Mouse (Mus musculus): ENCODE measurements around the gene Mov10. TPM values are rescaled to one million over a fixed set of nuclear protein-coding genes. Genes with fewer than 3 reads are reported as not detected.
"Not testable (repeated sequence)": the region's sequence is repeated elsewhere in the genome, so short reads cannot be mapped to it uniquely, and the experiment has no call there.

Gene Mov10
- polyA plus RNA-seq, 1 experiment from 2014 or later: 68.6 TPM

DNA sequence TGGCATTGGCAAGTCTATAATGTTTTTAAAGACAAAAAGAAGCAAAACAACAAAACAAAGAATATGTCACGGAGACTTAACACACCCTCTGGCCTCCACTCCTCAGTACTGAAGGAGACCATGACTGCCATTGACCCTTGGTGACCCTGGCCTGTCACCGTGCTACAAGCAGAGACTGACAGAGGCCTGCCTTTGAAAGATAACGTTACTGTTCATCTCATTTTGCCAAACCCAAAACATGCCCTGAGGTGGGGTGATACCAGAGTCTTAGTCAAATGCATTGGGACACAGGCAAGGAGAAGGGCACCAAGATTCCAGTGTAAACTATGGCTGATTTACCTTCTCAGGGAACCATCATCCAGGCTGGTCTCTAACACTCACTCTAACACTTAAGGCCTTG lies 49.2 kb downstream of the Mov10 start:
- no peaks in the 10 kb centered on the region for H3K9me3 ChIP-seq (ENCODE audit: control insufficient read depth, low read depth, low read length)
- no peak overlapping the region for H3K4me3 ChIP-seq (ENCODE audit: low read depth, low read length)
- no peak overlapping the region for H3K4me2 ChIP-seq (replicated peaks; ENCODE audit: low read depth, low read length)
- H3K36me3 ChIP-seq (ENCODE audit: control insufficient read depth, insufficient read depth, low read length): no peaks in the 10 kb centered on the region
- no peak overlapping the region for H3K9ac ChIP-seq (replicated peaks; ENCODE audit: low read depth, low read length)
- H3K4me1 ChIP-seq (ENCODE audit: control insufficient read depth, insufficient read depth, low read length): no peaks in the 10 kb centered on the region
- H3K27ac ChIP-seq (ENCODE audit: low read length): no peak overlapping the region
- ATAC-seq (ENCODE audit: insufficient number of reproducible peaks, insufficient read depth, low FRiP score, low read depth): no peak
- H3K27me3 ChIP-seq (ENCODE audit: control insufficient read depth, insufficient read depth, low read length): no peaks in the 10 kb centered on the region
- WGBS: 60% methylated on average over 3 of the region's 3 CpGs

DNA sequence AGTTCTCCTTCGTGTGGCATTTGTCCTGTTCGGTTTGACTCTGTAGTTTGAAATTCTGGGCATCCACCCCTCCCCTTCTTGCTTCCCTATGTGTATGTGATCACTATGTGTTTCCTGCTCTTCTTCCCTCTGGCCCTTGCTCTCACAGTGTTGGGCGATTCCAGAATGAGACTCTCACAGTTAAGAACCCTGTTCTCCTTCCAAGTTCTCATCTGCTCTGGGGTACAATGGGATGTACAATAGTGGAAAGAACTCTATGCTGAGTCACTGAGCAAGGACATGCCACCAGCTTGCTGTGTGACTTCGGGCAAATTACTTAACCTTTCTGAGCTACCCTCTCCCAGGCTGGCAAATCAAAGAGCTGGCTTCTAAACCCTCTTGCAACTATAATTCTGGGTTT lies 50.6 kb downstream of the Mov10 start:
- Histone ChIP-seq H3K9ac (replicated peaks; ENCODE audit: low read depth, low read length) (no peak overlapping the region), H3K4me2 (replicated peaks; ENCODE audit: low read depth, low read length) (no peak overlapping the region), H3K36me3 (ENCODE audit: control insufficient read depth, insufficient read depth, low read length) (no peaks in the 10 kb centered on the region), H3K4me3 (ENCODE audit: low read depth, low read length) (no peak overlapping the region), H3K4me1 (ENCODE audit: control insufficient read depth, insufficient read depth, low read length) (no peaks in the 10 kb centered on the region), H3K9me3 (ENCODE audit: control insufficient read depth, low read depth, low read length) (no peaks in the 10 kb centered on the region), H3K27ac (ENCODE audit: low read length) (no peak overlapping the region), H3K27me3 (ENCODE audit: control insufficient read depth, insufficient read depth, low read length) (no peaks in the 10 kb centered on the region)
- no peak for ATAC-seq (ENCODE audit: insufficient number of reproducible peaks, insufficient read depth, low FRiP score, low read depth)
- 72% methylated on average over 4 of the region's 4 CpGs for WGBS

DNA sequence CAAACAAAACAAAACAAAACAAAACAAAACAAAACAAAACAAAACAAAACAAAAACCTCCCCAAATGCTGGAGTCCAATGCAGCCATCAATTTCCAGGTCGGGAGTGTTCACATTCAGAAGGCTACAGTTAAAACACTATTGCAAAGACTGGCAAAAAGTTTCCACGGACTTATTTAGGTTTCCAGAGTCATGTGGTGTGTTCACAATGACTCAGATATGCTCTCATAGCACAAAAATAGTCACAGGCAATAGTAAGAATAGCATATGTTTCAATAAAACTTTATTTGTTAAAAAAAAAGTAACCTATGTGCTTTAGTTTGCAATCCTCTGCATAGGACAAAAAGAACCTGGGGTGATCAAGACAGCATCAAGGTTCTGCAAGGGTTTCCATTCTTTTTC lies 51.2 kb downstream of the Mov10 start:
- WGBS: 61% methylated on average over 2 of the region's 2 CpGs
- ATAC-seq (ENCODE audit: insufficient number of reproducible peaks, insufficient read depth, low FRiP score, low read depth): no peak
- no peaks in the 10 kb centered on the region for H3K27me3 ChIP-seq (ENCODE audit: control insufficient read depth, insufficient read depth, low read length)
- no peak overlapping the region for H3K4me2 ChIP-seq (replicated peaks; ENCODE audit: low read depth, low read length)
- no peaks in the 10 kb centered on the region for H3K36me3 ChIP-seq (ENCODE audit: control insufficient read depth, insufficient read depth, low read length)
- H3K9me3 ChIP-seq (ENCODE audit: control insufficient read depth, low read depth, low read length): no peaks in the 10 kb centered on the region
- no peaks in the 10 kb centered on the region for H3K4me1 ChIP-seq (ENCODE audit: control insufficient read depth, insufficient read depth, low read length)
- H3K9ac ChIP-seq (replicated peaks; ENCODE audit: low read depth, low read length): no peak overlapping the region
- no peak overlapping the region for H3K27ac ChIP-seq (ENCODE audit: low read length)
- H3K4me3 ChIP-seq (ENCODE audit: low read depth, low read length): no peak overlapping the region

DNA sequence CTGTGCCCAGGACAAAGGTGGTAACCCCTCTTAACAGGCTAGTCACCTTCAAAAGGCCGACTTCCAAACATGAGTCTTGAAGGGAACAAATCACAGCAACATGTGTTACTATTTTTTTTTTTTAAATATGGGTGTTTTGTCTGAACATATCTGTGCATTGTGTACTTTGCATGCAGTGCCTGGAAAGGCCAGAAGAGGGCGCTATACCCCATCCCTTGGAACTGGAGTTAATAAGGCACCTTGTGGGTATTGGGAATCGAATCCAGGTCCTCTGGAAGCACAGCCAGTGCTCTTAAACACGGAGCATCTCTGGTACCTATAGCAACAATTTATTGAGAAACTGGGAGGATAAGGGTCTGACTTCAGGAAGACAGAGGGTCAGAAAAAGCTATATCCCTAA lies 53.3 kb downstream of the Mov10 start:
- Histone ChIP-seq H3K4me2 (replicated peaks; ENCODE audit: low read depth, low read length) (no peak overlapping the region), H3K27ac (ENCODE audit: low read length) (no peak overlapping the region), H3K4me3 (ENCODE audit: low read depth, low read length) (no peak overlapping the region), H3K9ac (replicated peaks; ENCODE audit: low read depth, low read length) (no peak overlapping the region), H3K4me1 (ENCODE audit: control insufficient read depth, insufficient read depth, low read length) (no peaks in the 10 kb centered on the region), H3K36me3 (ENCODE audit: control insufficient read depth, insufficient read depth, low read length) (no peaks in the 10 kb centered on the region), H3K27me3 (ENCODE audit: control insufficient read depth, insufficient read depth, low read length) (no peaks in the 10 kb centered on the region), H3K9me3 (ENCODE audit: control insufficient read depth, low read depth, low read length) (no peaks in the 10 kb centered on the region)
- WGBS: 27% methylated on average over 4 of the region's 4 CpGs
- no peak for ATAC-seq (ENCODE audit: insufficient number of reproducible peaks, insufficient read depth, low FRiP score, low read depth)

DNA sequence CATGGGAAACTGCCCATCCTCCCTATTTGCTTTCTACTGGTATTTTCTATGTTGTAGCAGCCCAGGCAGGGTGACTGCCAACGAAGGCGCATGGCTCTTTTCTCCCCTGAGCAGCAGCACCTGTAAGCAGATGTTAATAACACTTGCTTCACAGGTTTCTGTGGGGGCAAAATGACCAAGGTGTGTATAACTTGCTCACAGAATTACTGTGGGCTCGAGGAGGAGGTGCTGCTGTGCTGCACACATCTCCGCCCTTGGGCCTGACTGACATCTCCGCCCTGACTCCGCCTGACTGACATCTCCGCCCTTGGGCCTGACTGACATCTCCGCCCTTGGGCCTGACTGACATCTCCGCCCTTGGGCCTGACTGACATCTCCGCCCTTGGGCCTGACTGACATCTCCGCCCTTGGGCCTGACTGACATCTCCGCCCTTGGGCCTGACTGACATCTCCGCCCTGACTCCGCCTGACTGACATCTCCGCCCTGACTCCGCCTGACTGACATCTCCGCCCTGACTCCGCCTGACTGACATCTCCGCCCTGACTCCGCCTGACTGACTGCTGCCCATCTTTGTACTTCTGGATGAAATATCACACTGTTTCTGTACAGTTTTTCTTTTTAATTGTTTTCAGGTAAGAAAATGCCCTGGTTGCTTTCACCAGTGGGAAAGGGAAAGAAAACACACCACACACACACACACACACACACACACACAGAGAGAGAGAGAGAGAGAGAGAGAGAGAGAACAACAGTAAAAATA lies 56.1 kb downstream of the Mov10 start:
- H3K4me1 ChIP-seq (ENCODE audit: control insufficient read depth, insufficient read depth, low read length); H3K27me3 ChIP-seq (ENCODE audit: control insufficient read depth, insufficient read depth, low read length); H3K9me3 ChIP-seq (ENCODE audit: control insufficient read depth, low read depth, low read length); H3K9ac ChIP-seq (replicated peaks; ENCODE audit: low read depth, low read length); ATAC-seq (ENCODE audit: insufficient number of reproducible peaks, insufficient read depth, low FRiP score, low read depth); H3K4me3 ChIP-seq (ENCODE audit: low read depth, low read length); H3K27ac ChIP-seq (ENCODE audit: low read length); H3K36me3 ChIP-seq (ENCODE audit: control insufficient read depth, insufficient read depth, low read length); H3K4me2 ChIP-seq (replicated peaks; ENCODE audit: low read depth, low read length): not testable (repeated sequence)
- WGBS: 35% methylated on average over 19 of the region's 20 CpGs

DNA sequence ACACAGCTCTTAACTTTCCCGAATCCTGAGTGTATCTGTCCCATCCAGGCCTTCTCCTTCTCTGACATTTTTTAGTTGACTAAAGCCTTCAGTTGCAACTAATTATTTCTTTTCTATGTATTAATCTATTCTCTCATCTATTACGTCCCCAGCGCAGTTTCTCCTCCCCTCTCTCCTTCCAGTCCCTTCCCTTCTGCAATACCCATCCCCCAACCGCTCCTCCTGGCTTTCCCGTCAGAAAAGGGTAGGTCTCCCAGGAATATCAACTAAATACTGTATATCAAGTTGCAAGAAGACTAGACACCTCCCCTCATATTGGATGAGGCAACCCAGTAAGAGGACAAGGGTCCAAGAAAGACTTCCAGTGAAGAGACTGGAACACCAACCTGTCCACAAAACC lies 59.5 kb downstream of the Mov10 start:
- H3K9me3 ChIP-seq (ENCODE audit: control insufficient read depth, low read depth, low read length): no peaks in the 10 kb centered on the region
- H3K4me1 ChIP-seq (ENCODE audit: control insufficient read depth, insufficient read depth, low read length): no peaks in the 10 kb centered on the region
- peak overlapping the region; percentile 65 for H3K4me2 ChIP-seq (replicated peaks; ENCODE audit: low read depth, low read length)
- H3K27ac ChIP-seq (ENCODE audit: low read length): no peak overlapping the region
- H3K4me3 ChIP-seq (ENCODE audit: low read depth, low read length): peak overlapping the region; percentile 29
- no peak for ATAC-seq (ENCODE audit: insufficient number of reproducible peaks, insufficient read depth, low FRiP score, low read depth)
- peak overlapping the region; percentile 33; the same call in 1 of the 2 replicates for H3K9ac ChIP-seq (replicated peaks; ENCODE audit: low read depth, low read length)
- 19% methylated on average over 5 of the region's 5 CpGs for WGBS
- H3K27me3 ChIP-seq (ENCODE audit: control insufficient read depth, insufficient read depth, low read length): no peaks in the 10 kb centered on the region
- H3K36me3 ChIP-seq (ENCODE audit: control insufficient read depth, insufficient read depth, low read length): no peaks in the 10 kb centered on the region

DNA sequence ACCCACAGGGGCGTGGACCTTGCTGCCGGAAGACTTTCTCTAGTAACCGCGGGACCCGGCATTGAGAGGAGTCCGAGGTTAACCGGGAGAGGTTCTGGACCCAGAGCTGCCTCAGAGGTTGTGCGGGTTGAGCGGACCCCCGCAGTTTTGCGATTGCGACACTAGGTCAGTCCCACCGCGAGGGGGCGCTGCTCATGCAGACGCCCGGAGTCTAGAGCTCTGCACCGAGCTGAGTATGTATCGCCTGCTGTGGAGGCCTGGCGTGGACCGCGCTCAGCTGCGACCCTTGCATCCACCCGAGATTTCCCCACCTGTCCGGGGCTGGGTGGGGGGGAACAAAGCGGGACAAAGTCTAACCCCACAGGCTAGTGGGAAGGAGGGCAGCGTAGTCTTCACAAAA lies 60.0 kb downstream of the Mov10 start:
- Histone ChIP-seq H3K4me1 (ENCODE audit: control insufficient read depth, insufficient read depth, low read length) (no peaks in the 10 kb centered on the region), H3K4me3 (ENCODE audit: low read depth, low read length) (peak overlapping the region; percentile 29), H3K9me3 (ENCODE audit: control insufficient read depth, low read depth, low read length) (no peaks in the 10 kb centered on the region), H3K27me3 (ENCODE audit: control insufficient read depth, insufficient read depth, low read length) (no peaks in the 10 kb centered on the region), H3K4me2 (replicated peaks; ENCODE audit: low read depth, low read length) (peak overlapping the region; percentile 65), H3K27ac (ENCODE audit: low read length) (no peak overlapping the region), H3K36me3 (ENCODE audit: control insufficient read depth, insufficient read depth, low read length) (no peaks in the 10 kb centered on the region), H3K9ac (replicated peaks; ENCODE audit: low read depth, low read length) (peak overlapping the region; percentile 33; the same call in 1 of the 2 replicates)
- WGBS: 3% methylated on average over 27 of the region's 27 CpGs
- ATAC-seq (ENCODE audit: insufficient number of reproducible peaks, insufficient read depth, low FRiP score, low read depth): peak; percentile 75; the same call in 1 of the 2 replicates

DNA sequence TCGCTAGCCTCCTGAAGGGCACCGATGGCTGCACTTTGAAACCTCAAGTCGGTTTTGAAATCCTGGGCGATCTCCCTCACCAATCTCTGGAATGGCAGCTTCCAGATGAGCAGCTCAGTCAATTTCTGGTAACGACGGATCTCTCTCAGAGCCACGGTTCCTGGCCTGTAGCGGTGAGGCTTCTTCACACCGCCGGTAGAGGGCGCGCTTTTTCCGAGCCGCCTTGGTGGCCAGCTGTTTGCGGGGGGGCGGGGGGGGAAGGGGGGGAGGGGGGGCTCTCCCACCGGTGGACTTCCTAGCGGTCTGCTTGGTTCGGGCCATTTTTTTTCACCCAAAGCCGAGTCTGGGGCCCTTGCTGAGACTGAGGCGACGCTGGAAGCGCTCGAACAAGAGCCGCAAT lies 65.5 kb downstream of the Mov10 start:
- not testable (repeated sequence) for ATAC-seq (ENCODE audit: insufficient number of reproducible peaks, insufficient read depth, low FRiP score, low read depth); H3K9me3 ChIP-seq (ENCODE audit: control insufficient read depth, low read depth, low read length); H3K9ac ChIP-seq (replicated peaks; ENCODE audit: low read depth, low read length); H3K4me3 ChIP-seq (ENCODE audit: low read depth, low read length); H3K4me1 ChIP-seq (ENCODE audit: control insufficient read depth, insufficient read depth, low read length); H3K36me3 ChIP-seq (ENCODE audit: control insufficient read depth, insufficient read depth, low read length); H3K27ac ChIP-seq (ENCODE audit: low read length); H3K4me2 ChIP-seq (replicated peaks; ENCODE audit: low read depth, low read length); H3K27me3 ChIP-seq (ENCODE audit: control insufficient read depth, insufficient read depth, low read length)
- WGBS: 16% methylated on average over 23 of the region's 25 CpGs
